In the genomic region with DNA sequence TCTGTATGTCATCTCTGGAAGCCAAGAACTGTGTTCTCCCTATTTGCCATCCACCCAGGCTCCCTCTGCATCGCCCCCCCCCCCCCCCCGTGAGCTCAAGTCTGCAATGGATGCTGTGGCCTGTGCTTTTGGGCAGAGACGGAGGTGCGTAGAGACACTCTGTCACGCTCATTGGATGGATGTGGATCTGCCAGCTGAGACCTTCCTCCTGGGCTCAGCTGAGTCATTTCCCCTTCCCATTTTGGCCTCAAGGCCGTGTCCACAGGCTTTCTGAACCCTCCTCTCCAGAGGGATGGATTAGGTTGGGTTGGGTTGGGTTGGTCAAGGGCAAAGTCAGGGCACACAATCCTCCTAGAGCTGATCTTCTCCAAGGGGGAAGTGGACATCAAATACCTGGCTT, we compare ENCODE assay signal across 24 mouse cellular contexts.
A peak's percentile ranks its signal among the peaks of the same experiment; 100 is the strongest.
DNase-seq lines count a peak whose midpoint lies in the region; ATAC-seq lines count a peak whose summit lies in the region.
"Had no signal": no experiment of that assay in that cellular context is flagged by ENCODE, and none has a peak within 500 bp of the region (broad histone marks: within the 10 kb centered on the region; RNA-seq: fewer than 3 reads in every experiment).

No protein-coding gene starts in this region.

- DNase-seq in adrenal gland, postnatal 14 days = peak; percentile 25
- no peak for DNase-seq in adrenal gland, adult 2 months
- DNase-seq in limb, embryonic 10.5 days (ENCODE audit: low spot score) = no peak
- DNase-seq in left cerebral cortex, postnatal 4 days = no peak
- DNase-seq in adipocyte (ENCODE audit: low spot score) = no peak
- no peak for DNase-seq in thymus, postnatal 4 days
- DNase-seq: adrenal gland, adult 8-10 months; B cell, adult 2 months; cerebellum, adult 11-12 months; cerebellum, adult 8-10 months; cerebellum, postnatal 10 days; cerebellum, postnatal 36 days; embryo, embryonic 11 days; gastrocnemius, postnatal 10 days; gastrocnemius, postnatal 36 days; heart, adult 11 months had no signal

- ATAC-seq in megakaryocyte progenitor cell, adult 5-6 weeks (replicated peaks; ENCODE audit: poor library complexity) = peak; percentile 48; the same call in 1 of the 2 replicates
- ATAC-seq: forebrain, embryonic 13.5 days; forebrain, embryonic 16.5 days; Patski had no signal

- H3K27ac ChIP-seq in limb, embryonic 10.5 days = peak overlapping the region; percentile 39; the same call in 1 of the 2 replicates
- H3K27ac ChIP-seq: forebrain, embryonic 13.5 days; hindbrain, embryonic 12.5 days; hindbrain, embryonic 15.5 days had no signal

- no peaks in the 10 kb centered on the region for H3K27me3 ChIP-seq in limb, embryonic 10.5 days (ENCODE audit: low read depth, poor library complexity, severe bottlenecking)

- intact Hi-C loops in left cerebral cortex, postnatal 4 days (cut with DNase I) = no loop called here

- no peaks in the 10 kb centered on the region for H3K9me3 ChIP-seq in limb, embryonic 10.5 days (replicated peaks)
- H3K9me3 ChIP-seq: forebrain, embryonic 13.5 days; hindbrain, embryonic 15.5 days had no signal

- no peaks in the 10 kb centered on the region for H3K36me3 ChIP-seq in limb, embryonic 10.5 days
- H3K36me3 ChIP-seq: forebrain, embryonic 10.5 days; G1E; hindbrain, embryonic 12.5 days; hindbrain, embryonic 15.5 days had no signal

- no peak overlapping the region for H3K4me3 ChIP-seq in limb, embryonic 10.5 days
- H3K4me3 ChIP-seq: forebrain, embryonic 10.5 days; forebrain, embryonic 13.5 days; hindbrain, embryonic 12.5 days; hindbrain, embryonic 15.5 days had no signal

- H3K4me1 ChIP-seq in limb, embryonic 10.5 days = peaks cover 45% of the 10 kb centered on the region
- H3K4me1 ChIP-seq: hindbrain, embryonic 15.5 days had no signal

- 87% methylated on average over 6 of the region's 6 CpGs for WGBS in limb, embryonic 10.5 days
